Mouse (Mus musculus) adrenal gland, adult (tissue): ENCODE data around the gene 1810010H24Rik.
"Not testable (repeated sequence)": the region's sequence is repeated elsewhere in the genome, so short reads cannot be mapped to it uniquely, and the experiment has no call there.

Experiments
- DNase-seq, 2 experiments: peaks; one replicate each; pipeline ENCODE4 v3.0.0; 2022 to 2023; ENCODE audit warnings: low spot score in 1 of 2; ENCODE audit not compliant: inconsistent age in 2 of 2

Gene 1810010H24Rik

DNA sequence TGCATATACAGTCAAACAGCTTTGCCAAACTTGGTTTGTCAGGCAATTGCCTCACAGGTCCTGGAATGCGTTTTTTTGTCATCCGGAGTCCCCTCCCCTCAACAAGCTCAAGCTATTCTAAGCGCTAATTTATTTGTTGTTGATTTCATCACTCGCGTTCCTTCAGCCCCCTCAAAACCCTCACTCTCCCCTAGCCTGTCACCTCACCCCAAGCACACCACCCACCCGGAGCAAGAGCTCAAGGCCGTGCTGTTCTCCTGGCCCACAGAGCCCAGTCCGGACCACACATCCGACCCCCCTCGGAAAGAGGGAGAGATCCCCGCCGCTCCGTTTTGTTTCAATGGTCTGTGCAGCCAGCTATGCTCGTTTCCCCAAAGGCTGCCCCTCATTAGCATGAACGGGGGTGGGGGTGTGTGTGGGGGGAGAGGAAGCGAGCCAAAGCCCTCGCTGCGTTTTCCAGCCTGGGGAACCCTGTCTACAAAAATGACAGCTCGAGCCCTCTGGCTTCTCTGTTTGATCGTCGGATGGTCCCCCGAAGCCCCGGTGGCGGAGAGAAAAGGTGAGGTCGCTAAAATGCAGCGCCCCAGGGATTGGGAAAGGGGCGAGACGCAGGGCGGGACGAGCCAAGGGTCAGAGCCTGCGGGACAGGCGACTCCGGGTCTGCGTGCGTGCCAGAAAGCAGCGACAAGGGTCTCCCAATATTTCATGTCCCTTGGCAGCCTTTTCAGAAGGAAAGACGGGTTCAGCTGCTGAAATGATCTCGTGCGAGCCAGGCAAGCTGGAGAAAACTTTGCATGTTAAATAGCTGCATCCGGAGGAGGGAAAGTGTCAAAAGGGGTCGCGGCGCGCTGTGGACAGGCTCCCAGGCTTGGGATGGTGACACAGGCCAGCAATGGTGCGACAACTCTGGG, at the start of gene 1810010H24Rik:
Gene 1810010H24Rik, plus strand, starts transcription at position 271 of the 911 bp plus-strand sequence.
- peak; percentile 26 to 65 for DNase-seq

DNA sequence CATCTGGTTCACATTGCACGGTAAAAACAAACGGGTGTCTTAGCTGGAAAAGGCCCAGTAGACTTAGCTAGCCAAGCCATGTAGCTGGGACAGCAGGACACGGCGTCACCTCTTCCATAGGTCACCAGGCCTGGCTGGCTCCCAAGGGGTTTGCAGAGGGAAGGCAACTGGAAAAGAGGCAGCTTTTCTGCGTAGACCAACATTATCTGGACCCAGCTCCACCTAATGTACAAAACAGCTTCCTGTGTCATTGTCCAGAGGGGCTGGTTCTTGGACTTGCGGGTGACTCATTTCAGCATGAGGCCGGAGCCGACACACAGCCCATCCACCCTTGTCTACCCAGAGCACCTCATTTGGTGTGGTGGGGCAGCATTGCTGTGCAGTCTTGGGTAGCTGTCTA, 49.3 kb upstream of the 1810010H24Rik start:
- peak; percentile 57 to 68 for DNase-seq

DNA sequence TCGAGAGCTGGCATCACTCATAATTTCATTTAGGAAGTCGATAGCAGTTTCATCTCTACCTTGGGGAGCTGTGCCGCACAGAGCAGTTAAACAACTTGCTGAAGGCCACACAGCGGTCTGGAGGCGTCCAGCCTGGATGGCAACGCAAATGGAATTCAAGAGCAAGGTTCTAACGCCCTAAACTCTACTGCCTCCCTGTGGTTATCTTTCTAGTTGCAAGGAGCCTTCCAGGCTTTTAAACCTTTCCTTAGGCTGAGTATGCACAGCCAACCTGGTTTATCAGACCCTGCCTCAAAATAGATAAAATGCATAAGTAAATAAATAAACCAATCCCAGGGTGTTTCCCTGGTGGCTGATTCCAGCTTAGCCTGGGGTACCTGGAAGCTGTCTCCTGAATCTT, 45.0 kb upstream of the 1810010H24Rik start:
- DNase-seq = peak; percentile 42 to 88

GRCm38 (mm10) chr11:106981787-106982186, 43.7 kb upstream of the 1810010H24Rik start:
- no peak for DNase-seq

GRCm38 (mm10) chr11:106982351-106982750, 43.1 kb upstream of the 1810010H24Rik start:
- DNase-seq = no peak

DNA sequence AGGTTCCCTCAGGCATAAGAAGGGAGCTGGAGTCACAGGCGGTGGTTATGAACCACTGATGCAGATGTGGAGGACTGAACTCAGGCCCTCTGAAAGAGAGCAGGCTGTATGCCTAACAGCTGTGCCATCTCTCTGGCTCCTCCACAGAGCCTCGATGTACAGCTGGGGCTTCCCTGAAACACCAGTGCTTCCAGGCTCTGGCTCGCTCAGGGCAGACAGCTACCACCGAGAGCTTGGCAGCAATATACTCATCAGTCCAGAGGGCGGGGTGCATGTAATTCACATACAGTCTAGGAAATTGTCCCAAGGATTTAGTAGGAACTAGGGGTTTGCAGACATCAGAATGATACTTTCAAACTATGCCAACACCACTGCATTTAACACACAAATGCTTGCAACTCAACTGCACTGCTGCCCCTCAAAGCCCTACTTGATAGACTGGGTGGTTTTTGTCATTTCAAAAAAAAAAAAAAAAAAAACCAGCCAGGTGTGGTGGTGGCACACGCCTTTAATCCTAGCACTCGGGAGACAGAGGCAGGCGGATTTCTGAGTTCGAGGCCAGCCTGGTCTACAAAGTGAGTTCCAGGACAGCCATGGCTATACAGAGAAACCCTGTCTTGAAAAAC, 39.4 kb upstream of the 1810010H24Rik start:
- DNase-seq = not testable (repeated sequence)

- no peak for DNase-seq
Observed at GRCm38 (mm10) chr11:106987384-106987783, 38.1 kb upstream of the 1810010H24Rik start.

DNA sequence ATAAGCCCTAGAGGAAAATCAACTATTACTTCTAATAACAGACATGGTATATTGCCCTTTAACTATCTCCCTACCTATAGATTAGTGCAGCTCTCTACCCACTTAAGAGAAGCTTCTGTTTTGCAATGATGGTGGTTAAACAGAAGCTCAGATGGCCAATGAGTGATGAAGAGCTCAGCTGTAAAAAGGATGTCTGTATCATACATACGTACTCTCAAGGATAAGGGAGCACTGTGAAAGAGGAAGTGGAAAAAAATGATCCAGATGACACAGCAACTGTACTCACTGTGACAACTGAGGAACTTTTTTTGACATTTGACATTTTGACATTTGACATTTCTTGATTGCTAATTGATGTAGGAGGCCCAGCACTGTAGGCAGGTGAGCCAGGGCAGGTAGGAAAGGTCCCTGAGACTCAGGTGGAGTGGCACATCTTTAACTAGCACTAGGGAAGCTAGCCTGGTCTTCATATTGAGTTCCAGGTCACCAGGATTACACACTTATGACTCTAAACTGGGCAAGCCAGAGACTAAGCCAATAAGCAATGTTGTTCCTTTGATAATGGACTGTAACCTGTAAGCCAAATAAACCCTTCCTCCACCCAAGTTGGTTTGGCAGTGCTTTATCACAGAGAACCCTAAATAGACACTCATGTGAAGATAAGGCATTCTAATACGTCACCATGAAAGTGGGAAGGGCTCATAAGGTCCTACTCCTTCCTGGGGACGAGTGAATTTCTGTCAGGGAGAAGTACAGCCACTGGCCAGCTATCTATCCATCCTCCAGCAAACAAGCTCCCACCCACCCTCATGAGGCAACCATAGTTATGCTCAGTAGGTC, 31.0 kb upstream of the 1810010H24Rik start:
- DNase-seq = no peak

- DNase-seq = not testable (repeated sequence)
Observed at GRCm38 (mm10) chr11:106996492-106996891, 29.0 kb upstream of the 1810010H24Rik start.

- DNase-seq = no peak
Observed at GRCm38 (mm10) chr11:106997976-106998375, 27.5 kb upstream of the 1810010H24Rik start.

DNA sequence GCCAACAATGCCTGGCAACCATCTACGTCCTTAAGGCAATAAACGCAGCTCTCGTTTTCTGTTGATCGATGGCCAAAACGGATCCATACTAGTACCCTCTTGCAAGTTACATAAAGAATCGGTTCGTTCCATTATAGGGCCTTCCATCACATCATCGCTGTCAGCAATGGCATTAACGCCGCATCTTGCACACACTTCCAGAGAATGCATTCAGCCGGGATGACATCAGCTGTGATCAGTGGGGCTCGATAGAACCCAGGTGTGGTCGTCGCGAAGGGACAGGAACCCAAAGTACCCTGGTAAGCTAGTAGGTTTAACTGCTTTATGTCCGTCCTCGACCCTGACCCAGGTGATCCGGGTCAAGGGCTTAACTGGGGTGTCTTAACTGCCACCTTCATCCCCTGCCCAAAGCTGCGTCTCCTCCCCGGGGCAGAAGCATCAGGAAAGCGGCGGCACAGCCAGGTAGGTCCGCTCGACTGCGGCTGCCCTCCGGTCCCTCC, 26.8 kb upstream of the 1810010H24Rik start:
- DNase-seq = no peak

- DNase-seq = peak; percentile 91 to 96
Observed at GRCm38 (mm10) chr11:106999151-106999948, 26.1 kb upstream of the 1810010H24Rik start, which contains the start of gene Kpna2. Kpna2 (minus strand) TSS chr11:106999541.

GRCm38 (mm10) chr11:106999949-107000513, 25.4 kb upstream of the 1810010H24Rik start:
- DNase-seq = no peak

- no peak for DNase-seq
Observed at GRCm38 (mm10) chr11:107001760-107002675, 23.5 kb upstream of the 1810010H24Rik start.

GRCm38 (mm10) chr11:107005538-107005937, 19.9 kb upstream of the 1810010H24Rik start:
- no peak for DNase-seq

DNA sequence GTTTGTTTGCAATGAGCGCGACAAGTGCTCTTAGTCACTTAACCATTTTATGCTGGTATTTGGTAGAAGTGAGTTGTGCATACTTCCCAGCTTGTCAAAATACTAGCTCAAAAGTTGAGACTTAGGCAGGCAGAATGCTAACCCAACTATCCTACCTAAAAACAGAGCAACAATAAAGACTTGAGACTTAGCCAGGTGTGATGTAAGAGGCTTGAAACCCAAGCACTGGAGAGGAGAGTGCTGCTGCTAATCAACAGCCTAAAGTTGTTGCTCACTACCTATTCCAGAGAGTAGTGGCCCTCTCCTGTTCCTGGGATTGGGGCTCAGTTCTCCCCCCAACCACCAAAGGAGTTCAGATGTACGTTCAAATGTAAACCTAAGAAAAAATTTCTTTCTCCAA, 15.0 kb upstream of the 1810010H24Rik start:
- no peak for DNase-seq

DNA sequence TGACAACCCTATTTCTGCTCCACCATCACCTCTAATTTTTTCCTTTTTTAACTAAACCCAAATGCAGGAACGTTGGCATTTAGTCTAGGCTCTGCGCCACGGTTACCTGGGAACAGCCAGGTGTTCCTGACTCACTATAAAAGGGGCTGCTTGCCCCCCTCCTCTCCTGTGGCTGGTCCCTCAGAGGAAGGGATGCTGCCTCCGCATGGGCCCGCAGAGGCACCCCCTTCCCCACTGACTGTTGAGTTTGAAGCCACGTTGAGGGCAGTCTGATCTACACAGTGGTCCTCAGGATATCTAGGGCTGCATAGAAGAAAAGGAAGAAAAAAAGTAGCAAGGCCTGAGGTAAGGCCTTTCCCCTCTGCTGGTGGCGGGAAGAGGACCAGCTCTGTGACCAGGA, 14.3 kb upstream of the 1810010H24Rik start:
- DNase-seq = no peak

DNA sequence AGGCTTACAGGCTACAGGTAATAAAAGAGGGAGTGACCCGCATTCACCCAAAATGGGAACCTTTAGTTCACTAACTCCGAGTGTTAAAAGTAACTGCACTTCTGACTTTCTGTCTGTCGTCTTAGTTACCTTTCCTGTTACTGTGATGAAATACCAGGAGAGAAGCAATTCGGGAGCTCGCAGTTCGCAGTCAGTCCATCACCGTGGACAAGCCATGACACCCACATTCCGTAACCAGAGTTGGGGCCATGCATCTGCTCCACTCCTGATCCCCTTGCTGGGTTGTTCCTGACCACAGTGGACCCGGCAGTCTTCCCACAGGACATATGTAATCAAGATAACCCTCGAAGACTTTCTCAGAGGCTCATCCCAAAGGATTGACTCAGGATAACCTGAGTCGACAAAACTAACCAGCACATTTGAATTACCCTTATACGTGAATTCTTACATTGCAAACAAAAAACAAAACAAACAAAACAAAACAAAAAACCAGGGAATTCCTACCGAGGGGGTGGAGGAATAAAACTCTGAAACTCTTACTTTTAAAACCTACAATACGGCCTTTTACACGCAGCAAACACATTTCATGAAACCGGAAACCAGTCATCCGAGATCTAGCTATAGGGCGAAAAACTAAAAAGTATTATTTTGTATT, 13.7 kb upstream of the 1810010H24Rik start:
- no peak for DNase-seq
